Mouse (Mus musculus): ENCODE data around the gene Cmpk2. TPM values are rescaled to one million over a fixed set of nuclear protein-coding genes. Genes with fewer than 3 reads are reported as not detected.

Gene Cmpk2
- polyA plus RNA-seq, 1 experiment from 2014 or later = 3.0 TPM

- 71% methylated on average over 5 of the region's 5 CpGs for WGBS
- H3K27ac ChIP-seq = no peak overlapping the region
- H3K9me3 ChIP-seq = no peaks in the 10 kb centered on the region
- no peak overlapping the region for H3K4me3 ChIP-seq
- H3K36me3 ChIP-seq = no peaks in the 10 kb centered on the region
- H3K27me3 ChIP-seq (ENCODE audit: insufficient read depth, poor library complexity, severe bottlenecking) = no peaks in the 10 kb centered on the region
- no peaks in the 10 kb centered on the region for H3K4me1 ChIP-seq
- DNase-seq (ENCODE audit: low spot score) = no peak
These were observed 19.7 kb downstream of the Cmpk2 start for GRCm38 (mm10) chr12:26488617-26489274.

- no peaks in the 10 kb centered on the region for H3K27me3 ChIP-seq (ENCODE audit: insufficient read depth, poor library complexity, severe bottlenecking)
- H3K4me3 ChIP-seq = no peak overlapping the region
- no peaks in the 10 kb centered on the region for H3K36me3 ChIP-seq
- 89% methylated on average over 1 of the region's 1 CpGs for WGBS
- no peak overlapping the region for H3K27ac ChIP-seq
- H3K4me1 ChIP-seq = no peaks in the 10 kb centered on the region
- DNase-seq (ENCODE audit: low spot score) = no peak
- no peaks in the 10 kb centered on the region for H3K9me3 ChIP-seq
These were observed 20.9 kb downstream of the Cmpk2 start for GRCm38 (mm10) chr12:26489942-26490341.

GRCm38 (mm10) chr12:26501042-26501441 is 32.0 kb downstream of the Cmpk2 start:
- Histone ChIP-seq H3K9me3 (no peaks in the 10 kb centered on the region), H3K4me1 (no peaks in the 10 kb centered on the region), H3K27me3 (ENCODE audit: insufficient read depth, poor library complexity, severe bottlenecking) (no peaks in the 10 kb centered on the region), H3K4me3 (no peak overlapping the region), H3K27ac (no peak overlapping the region), H3K36me3 (no peaks in the 10 kb centered on the region)
- DNase-seq (ENCODE audit: low spot score) = no peak
- 85% methylated on average over 3 of the region's 3 CpGs for WGBS

- 83% methylated on average over 4 of the region's 4 CpGs for WGBS
- Histone ChIP-seq H3K27ac (no peak overlapping the region), H3K9me3 (no peaks in the 10 kb centered on the region), H3K4me1 (no peaks in the 10 kb centered on the region), H3K36me3 (no peaks in the 10 kb centered on the region), H3K4me3 (no peak overlapping the region), H3K27me3 (ENCODE audit: insufficient read depth, poor library complexity, severe bottlenecking) (no peaks in the 10 kb centered on the region)
- no peak for DNase-seq (ENCODE audit: low spot score)
These were observed 42.0 kb downstream of the Cmpk2 start for GRCm38 (mm10) chr12:26510971-26511370.

- no peak overlapping the region for H3K27ac ChIP-seq
- no peak overlapping the region for H3K4me3 ChIP-seq
- H3K9me3 ChIP-seq = no peaks in the 10 kb centered on the region
- no peaks in the 10 kb centered on the region for H3K36me3 ChIP-seq
- no peak for DNase-seq (ENCODE audit: low spot score)
- no peaks in the 10 kb centered on the region for H3K4me1 ChIP-seq
- no peaks in the 10 kb centered on the region for H3K27me3 ChIP-seq (ENCODE audit: insufficient read depth, poor library complexity, severe bottlenecking)
- 68% methylated on average over 3 of the region's 3 CpGs for WGBS
These were observed 49.2 kb downstream of the Cmpk2 start for GRCm38 (mm10) chr12:26518206-26518605.

- no peak for DNase-seq (ENCODE audit: low spot score)
- H3K4me3 ChIP-seq = no peak overlapping the region
- 59% methylated on average over 3 of the region's 3 CpGs for WGBS
- H3K27me3 ChIP-seq (ENCODE audit: insufficient read depth, poor library complexity, severe bottlenecking) = no peaks in the 10 kb centered on the region
- H3K4me1 ChIP-seq = peaks cover 7% of the 10 kb centered on the region
- no peak overlapping the region for H3K27ac ChIP-seq
- H3K9me3 ChIP-seq = no peaks in the 10 kb centered on the region
- no peaks in the 10 kb centered on the region for H3K36me3 ChIP-seq
These were observed 56.1 kb downstream of the Cmpk2 start for GRCm38 (mm10) chr12:26524943-26525697.

- DNase-seq (ENCODE audit: low spot score) = no peak
- H3K9me3 ChIP-seq = no peaks in the 10 kb centered on the region
- no peak overlapping the region for H3K27ac ChIP-seq
- no peaks in the 10 kb centered on the region for H3K27me3 ChIP-seq (ENCODE audit: insufficient read depth, poor library complexity, severe bottlenecking)
- peaks cover 7% of the 10 kb centered on the region for H3K4me1 ChIP-seq
- no peaks in the 10 kb centered on the region for H3K36me3 ChIP-seq
- WGBS = 62% methylated on average over 5 of the region's 5 CpGs
- H3K4me3 ChIP-seq = no peak overlapping the region
These were observed 56.7 kb downstream of the Cmpk2 start for GRCm38 (mm10) chr12:26525698-26526026.

Other genes starting within 250 kb of the Cmpk2 start
- gene Rnf144a, start 54.0 kb upstream of the Cmpk2 start, polyA plus RNA-seq (2016; fragmentation: Nextera tagmentation; extraction: Ambion mirVana) = 9.7 and 17.8 TPM in 2 replicates
- 0.25 and 0.60 TPM in 2 replicates for gene Rsad2, start 12.8 kb upstream of the Cmpk2 start, polyA plus RNA-seq (2016; fragmentation: Nextera tagmentation; extraction: Ambion mirVana)

Data from heart, embryonic 10.5 days (tissue).